Mouse (Mus musculus) stomach, embryonic 16.5 days (tissue): Measurements from ENCODE around the gene Rpl10a. TPM values are rescaled to one million over a fixed set of nuclear protein-coding genes. Genes with fewer than 3 reads are reported as not detected.

ENCODE experiments used
- ATAC-seq: fragments of 200-750 bp; cut with Nextera tagmentation; 2 replicates; pipeline ENCODE4 v1.8.0; 2017; ENCODE audit warnings: moderate number of reproducible peaks, moderate TSS enrichment; ENCODE audit not compliant: insufficient read depth, low FRiP score
- H3K27ac ChIP-seq: fragments of 300-500 bp; sonication (generic); 2 replicates; pipeline ENCODE4 v1.5.1; 2014; ENCODE audit warnings: low read length
- H3K27me3 ChIP-seq: fragments of 300-500 bp; sonication (generic); 2 replicates; pipeline ENCODE4 v1.6.1; 2014; ENCODE audit warnings: low read length, control low read depth, mixed read lengths; ENCODE audit not compliant: control insufficient read depth, insufficient read depth
- H3K36me3 ChIP-seq: fragments of 300-500 bp; sonication (generic); 2 replicates; pipeline ENCODE4 v1.6.1; 2014; ENCODE audit warnings: low read length; ENCODE audit not compliant: control insufficient read depth, insufficient read depth
- H3K4me1 ChIP-seq: fragments of 300-500 bp; sonication (generic); 2 replicates; pipeline ENCODE4 v1.6.1; 2014; ENCODE audit warnings: low read length, control low read depth, mixed read lengths; ENCODE audit not compliant: control insufficient read depth, insufficient read depth
- H3K4me2 ChIP-seq: fragments of 300-500 bp; sonication (generic); 2 replicates; pipeline ENCODE4 v1.6.1; 2014; ENCODE audit warnings: low read depth, low read length, mixed read lengths
- H3K4me3 ChIP-seq: fragments of 300-500 bp; sonication (generic); replicated peaks from 2 replicates; pipeline ENCODE4 v1.5.1; 2014; ENCODE audit warnings: mild to moderate bottlenecking, low read length
- H3K9ac ChIP-seq: fragments of 300-500 bp; sonication (generic); 2 replicates; pipeline ENCODE4 v1.6.1; 2014; ENCODE audit warnings: low read length
- H3K9me3 ChIP-seq: fragments of 300-500 bp; sonication (generic); replicated peaks from 2 replicates; pipeline ENCODE4 v1.6.1; 2016; ENCODE audit warnings: low read length, control low read depth; ENCODE audit not compliant: control insufficient read depth
- WGBS: fragments of 180-500 bp; shearing (Covaris S2); extraction: QIAGEN DNeasy Blood & Tissue Kit; methylation state at CpG from one replicate; pipeline ENCODE4 v1.1.7; 2014; 5-methylcytosine and 5-hydroxymethylcytosine counted together
- polyA plus RNA-seq: library from polyadenylated mRNA; unstranded; fragments of >200 nt; fragmentation: Nextera tagmentation; extraction: Ambion mirVana; gene quantifications from 2 replicates; pipeline ENCODE4 v1.2.1, GENCODE M21; 2015

The Rpl10a gene
- polyA plus RNA-seq, 1 experiment from 2014 or later, result 564 TPM

- Histone ChIP-seq H3K27ac (no peak overlapping the region), H3K4me1 (peaks cover 9% of the 10 kb centered on the region; the same call in 1 of the 2 replicates), H3K36me3 (no peaks in the 10 kb centered on the region), H3K9me3 (no peaks in the 10 kb centered on the region), H3K9ac (no peak overlapping the region), H3K4me2 (no peak overlapping the region), H3K4me3 (no peak overlapping the region), H3K27me3 (no peaks in the 10 kb centered on the region)
- ATAC-seq, result 0 out of 2 replicates have a peak, but pooled peaks have one; percentile 1
- 49% methylated on average over 8 of the region's 8 CpGs for WGBS
These were observed 40.7 kb upstream of the Rpl10a start for GRCm38 (mm10) chr17:28287578-28287977.

DNA sequence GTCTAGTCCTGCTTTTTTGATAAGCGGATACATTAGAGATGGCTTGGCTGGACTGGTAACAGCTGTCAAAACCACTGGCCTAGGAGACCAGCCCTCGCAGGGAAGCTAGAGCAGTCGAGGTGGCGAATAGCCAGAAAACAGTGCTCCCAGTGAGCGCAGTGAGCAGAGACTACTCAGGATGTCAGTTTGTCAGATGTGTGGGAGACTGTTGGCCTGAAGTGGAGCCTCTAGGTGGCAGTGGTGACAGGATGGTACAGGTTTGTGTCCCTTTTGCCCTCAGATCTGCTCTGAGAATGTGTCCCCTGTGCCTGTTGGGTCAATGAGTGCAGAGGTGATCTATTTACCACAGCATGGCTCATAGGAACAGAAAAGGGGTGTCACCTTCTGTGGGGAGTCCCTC, 40.3 kb upstream of the Rpl10a start:
- H3K9me3 ChIP-seq, result no peaks in the 10 kb centered on the region
- H3K27ac ChIP-seq, result no peak overlapping the region
- H3K27me3 ChIP-seq, result no peaks in the 10 kb centered on the region
- 57% methylated on average over 5 of the region's 5 CpGs for WGBS
- no peak overlapping the region for H3K4me2 ChIP-seq
- H3K4me1 ChIP-seq, result peaks cover 9% of the 10 kb centered on the region; the same call in 1 of the 2 replicates
- 0 out of 2 replicates have a peak, but pooled peaks have one; percentile 19 for ATAC-seq
- no peaks in the 10 kb centered on the region for H3K36me3 ChIP-seq
- no peak overlapping the region for H3K9ac ChIP-seq
- H3K4me3 ChIP-seq, result no peak overlapping the region

- Histone ChIP-seq H3K4me1 (peaks cover 12% of the 10 kb centered on the region; the same call in 1 of the 2 replicates), H3K4me2 (no peak overlapping the region), H3K9me3 (no peaks in the 10 kb centered on the region), H3K4me3 (no peak overlapping the region), H3K9ac (peak overlapping the region; percentile 19; the same call in 1 of the 2 replicates), H3K27ac (no peak overlapping the region), H3K27me3 (no peaks in the 10 kb centered on the region), H3K36me3 (no peaks in the 10 kb centered on the region)
- peak; percentile 39; the same call in 1 of the 2 replicates for ATAC-seq
- 59% methylated on average over 3 of the region's 3 CpGs for WGBS
These were observed 38.0 kb upstream of the Rpl10a start for GRCm38 (mm10) chr17:28290262-28290661.

DNA sequence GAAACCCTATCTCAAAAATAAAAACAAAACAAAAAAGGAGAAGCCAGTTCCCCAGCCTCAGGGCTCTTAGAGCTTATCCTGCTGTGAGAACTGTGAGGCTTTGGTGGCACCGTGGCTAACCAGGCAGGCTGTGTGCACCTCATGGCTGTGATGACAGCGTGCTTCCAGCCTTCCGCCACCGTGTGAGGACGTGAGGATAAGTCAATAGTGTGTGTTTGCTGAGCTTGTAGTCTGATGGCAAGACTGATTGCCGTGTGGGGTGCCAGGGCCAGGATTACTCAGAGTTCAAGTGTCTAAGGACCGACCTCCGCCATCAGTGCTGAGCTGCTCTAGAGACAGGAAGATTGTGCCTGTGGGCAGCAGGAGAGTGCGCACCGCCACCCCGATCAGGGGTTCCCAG, 37.6 kb upstream of the Rpl10a start:
- Histone ChIP-seq H3K9ac (no peak overlapping the region), H3K4me2 (no peak overlapping the region), H3K27ac (no peak overlapping the region), H3K4me1 (peaks cover 12% of the 10 kb centered on the region; the same call in 1 of the 2 replicates), H3K36me3 (no peaks in the 10 kb centered on the region), H3K9me3 (no peaks in the 10 kb centered on the region), H3K27me3 (no peaks in the 10 kb centered on the region), H3K4me3 (no peak overlapping the region)
- WGBS, result 59% methylated on average over 11 of the region's 11 CpGs
- ATAC-seq, result peak; percentile 53; the same call in 1 of the 2 replicates

- Histone ChIP-seq H3K9ac (no peak overlapping the region), H3K9me3 (no peaks in the 10 kb centered on the region), H3K4me1 (peaks cover 12% of the 10 kb centered on the region; the same call in 1 of the 2 replicates), H3K27me3 (no peaks in the 10 kb centered on the region), H3K4me2 (no peak overlapping the region), H3K4me3 (no peak overlapping the region), H3K36me3 (no peaks in the 10 kb centered on the region), H3K27ac (no peak overlapping the region)
- WGBS, result 70% methylated on average over 7 of the region's 7 CpGs
- ATAC-seq, result no peak
These were observed 36.9 kb upstream of the Rpl10a start for GRCm38 (mm10) chr17:28291346-28291745.

DNA sequence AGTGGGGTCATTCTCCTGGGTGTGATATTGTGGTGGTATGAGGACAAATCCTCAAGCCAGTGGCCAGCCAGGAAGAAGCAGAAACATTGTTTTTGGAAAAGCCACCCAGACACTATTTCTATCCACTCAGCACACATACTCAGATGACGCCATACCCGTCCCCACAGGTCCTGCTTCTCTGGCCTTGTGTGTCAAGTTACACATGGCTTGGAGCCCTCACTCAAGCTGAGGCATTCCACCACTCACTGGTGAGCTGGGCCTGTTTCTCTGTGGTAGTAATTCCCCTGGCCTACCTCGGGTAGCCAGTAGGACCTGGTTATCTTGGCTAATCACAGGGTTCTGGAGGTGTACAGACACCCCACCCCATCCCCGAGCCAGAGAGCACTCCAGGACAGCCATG, 34.6 kb upstream of the Rpl10a start:
- peaks cover 2% of the 10 kb centered on the region; the same call in 1 of the 2 replicates for H3K36me3 ChIP-seq
- H3K27me3 ChIP-seq, result no peaks in the 10 kb centered on the region
- 0 out of 2 replicates have a peak overlapping the region, but pooled peaks have one; percentile 36 for H3K27ac ChIP-seq
- WGBS, result 74% methylated on average over 4 of the region's 4 CpGs
- peaks cover 12% of the 10 kb centered on the region; the same call in 1 of the 2 replicates for H3K4me1 ChIP-seq
- ATAC-seq, result no peak
- H3K9ac ChIP-seq, result no peak overlapping the region
- no peak overlapping the region for H3K4me3 ChIP-seq
- H3K4me2 ChIP-seq, result no peak overlapping the region
- H3K9me3 ChIP-seq, result no peaks in the 10 kb centered on the region

DNA sequence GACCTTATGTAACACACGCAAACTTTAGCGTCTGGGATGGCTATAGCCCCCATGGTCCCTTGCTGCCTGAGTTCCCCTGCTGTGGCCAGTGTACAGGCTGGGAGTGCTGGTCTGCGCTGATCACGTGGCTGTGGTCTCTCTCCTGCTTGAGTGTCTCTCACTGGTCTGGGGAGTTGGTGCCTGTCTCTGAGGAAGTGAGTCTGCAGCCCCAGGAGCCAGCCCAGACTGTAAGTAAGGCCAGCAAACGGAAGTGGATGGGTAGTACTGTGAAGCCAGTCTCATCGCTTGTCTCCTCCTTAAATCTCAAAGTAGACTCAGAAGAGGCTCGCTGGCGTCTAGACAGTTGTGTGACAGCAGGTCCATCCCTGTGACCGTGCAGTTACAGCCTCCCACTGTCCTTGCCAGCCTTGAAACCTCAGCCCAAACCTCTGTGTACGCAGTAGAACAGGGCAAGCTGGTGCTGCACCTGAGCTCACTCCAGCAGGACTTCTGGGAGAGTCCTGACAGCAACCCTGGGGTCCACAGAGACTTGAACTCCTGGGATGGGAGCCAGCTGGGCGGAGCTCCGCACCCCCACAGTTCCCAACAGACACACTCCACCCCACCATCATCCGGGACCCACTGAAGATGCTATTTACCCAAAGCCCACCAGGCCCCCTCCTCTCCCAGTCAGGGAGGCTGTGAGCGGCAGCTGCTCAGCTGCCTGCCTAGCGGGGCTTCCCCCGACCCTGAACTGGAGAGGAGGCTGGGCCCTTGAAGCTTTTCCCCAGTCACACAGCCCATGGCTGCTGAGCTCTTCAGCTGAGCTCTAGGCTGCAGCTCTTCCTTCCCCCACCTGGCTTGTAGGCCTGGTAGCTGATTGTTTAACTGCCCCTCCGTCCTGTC, 33.6 kb upstream of the Rpl10a start:
- peak overlapping the region; percentile 36; the same call in 1 of the 2 replicates for H3K27ac ChIP-seq
- peak overlapping the region; percentile 41; the same call in 1 of the 2 replicates for H3K9ac ChIP-seq
- peaks cover 12% of the 10 kb centered on the region; the same call in 1 of the 2 replicates for H3K4me1 ChIP-seq
- ATAC-seq, result 0 out of 2 replicates have a peak, but pooled peaks have one; percentile 5
- no peak overlapping the region for H3K4me2 ChIP-seq
- peaks cover 4% of the 10 kb centered on the region; the same call in 1 of the 2 replicates for H3K36me3 ChIP-seq
- H3K27me3 ChIP-seq, result no peaks in the 10 kb centered on the region
- H3K4me3 ChIP-seq, result no peak overlapping the region
- 61% methylated on average over 17 of the region's 17 CpGs for WGBS
- no peaks in the 10 kb centered on the region for H3K9me3 ChIP-seq

GRCm38 (mm10) chr17:28298888-28299287, 29.4 kb upstream of the Rpl10a start:
- WGBS, result 93% methylated on average over 17 of the region's 17 CpGs
- Histone ChIP-seq H3K36me3 (peaks cover 4% of the 10 kb centered on the region; the same call in 1 of the 2 replicates), H3K27me3 (no peaks in the 10 kb centered on the region), H3K27ac (no peak overlapping the region), H3K4me1 (peaks cover 17% of the 10 kb centered on the region; the same call in 1 of the 2 replicates), H3K9me3 (no peaks in the 10 kb centered on the region), H3K4me2 (no peak overlapping the region), H3K4me3 (no peak overlapping the region), H3K9ac (no peak overlapping the region)
- ATAC-seq, result no peak
